Mouse (Mus musculus): ENCODE measurements around the gene Gm9112.
"Not testable (repeated sequence)": the region's sequence is repeated elsewhere in the genome, so short reads cannot be mapped to it uniquely, and the experiment has no call there.

The Gm9112 gene

DNA sequence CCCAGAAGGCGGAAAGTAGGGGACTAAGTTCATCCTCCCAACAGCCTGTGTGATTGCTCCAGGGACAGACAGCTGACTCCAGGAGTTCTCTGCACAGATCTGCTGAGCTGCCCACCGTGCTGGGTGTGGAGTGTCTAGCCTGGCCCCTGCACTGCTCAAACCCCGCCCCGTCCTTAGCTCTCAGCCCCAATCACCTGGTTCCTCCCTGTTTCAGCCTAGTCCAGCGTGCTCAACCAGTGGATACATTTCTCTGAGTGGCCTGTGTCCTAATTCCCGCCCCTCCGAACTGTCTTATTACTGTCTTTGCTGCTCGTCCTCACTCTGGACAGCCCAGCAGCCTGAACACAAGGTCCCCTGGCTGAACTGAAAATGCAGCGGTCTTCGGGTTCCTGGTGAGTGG, at the start of gene Gm9112, which contains the start of gene Dmrtc1b:
Gm9112 (minus strand) TSS at position 101 of the 400 bp plus-strand sequence.
Dmrtc1b (plus strand) TSS at position 331 of the 400 bp plus-strand sequence.
- DNase-seq (ENCODE audit: low spot score in 2 of 2): not testable (repeated sequence)

DNA sequence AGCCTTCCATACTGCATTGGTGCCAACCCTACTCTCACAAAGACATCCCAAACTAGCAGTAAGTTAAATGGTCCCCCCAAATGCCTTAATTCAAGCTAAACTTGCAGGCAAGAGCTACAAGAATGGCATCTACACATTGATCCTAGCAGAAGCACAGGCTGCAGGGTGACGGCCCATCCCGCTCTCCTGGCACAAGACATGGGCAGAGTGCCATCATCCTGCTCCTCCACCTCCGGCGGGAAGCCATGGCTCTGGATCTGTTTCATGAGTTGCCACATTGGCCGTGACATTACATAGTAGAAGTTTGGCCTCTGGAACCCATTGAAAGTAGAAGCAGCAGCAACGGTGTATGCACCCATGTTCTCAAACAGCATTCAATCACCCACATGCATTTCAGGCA, 16.8 kb upstream of the Gm9112 start:
- DNase-seq (ENCODE audit: low spot score in 2 of 2): not testable (repeated sequence)

DNA sequence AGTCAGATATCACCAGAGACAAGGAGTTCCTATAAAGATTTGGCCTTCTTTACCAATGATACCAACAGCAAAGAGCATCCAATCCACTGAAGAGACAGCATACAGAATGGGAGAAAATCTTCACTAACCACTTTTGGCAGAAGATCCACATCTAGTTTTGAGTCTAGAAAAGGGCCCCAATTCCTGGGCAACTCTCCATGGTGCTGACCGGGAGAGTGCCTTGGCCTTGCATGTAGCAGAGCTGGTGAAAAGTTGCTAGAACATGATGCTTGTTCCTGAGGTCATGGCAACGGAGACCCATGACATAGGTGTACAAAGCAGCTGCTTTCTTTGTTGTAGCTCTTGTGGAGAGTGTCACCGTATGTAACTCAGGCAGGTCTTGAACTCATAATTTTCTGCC, 6.8 kb downstream of the Gm9112 start:
- DNase-seq (ENCODE audit: low spot score in 2 of 2): not testable (repeated sequence)

DNA sequence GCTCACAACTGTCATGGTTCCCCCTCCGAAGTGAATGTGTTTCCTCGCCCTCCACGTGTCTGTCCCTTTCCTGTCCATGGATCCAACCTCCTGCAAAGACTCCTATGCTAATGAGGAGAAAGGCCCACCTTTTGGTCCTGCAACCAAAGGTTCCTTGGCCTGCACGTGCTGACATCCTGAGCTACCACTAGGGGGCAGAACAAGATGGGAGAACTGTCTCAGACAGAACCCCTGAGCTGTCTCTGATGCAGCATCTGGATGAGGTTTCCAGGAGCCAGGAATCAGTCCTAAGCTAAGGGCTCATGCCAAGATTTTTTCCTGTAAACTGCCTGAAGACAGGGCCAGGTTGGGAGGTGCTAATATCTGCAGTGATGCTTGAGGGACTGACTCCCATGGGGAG, 18.2 kb downstream of the Gm9112 start:
- DNase-seq (ENCODE audit: low spot score in 2 of 2): peak; percentile 0 to 5

- not testable (repeated sequence) for DNase-seq (ENCODE audit: low spot score in 2 of 2)
Measured at GRCm38 (mm10) chrX:102686872-102687271, 20.6 kb downstream of the Gm9112 start, which contains the start of gene Gm3880. TSS of gene Gm3880 (minus strand) at chrX:102686972.

DNA sequence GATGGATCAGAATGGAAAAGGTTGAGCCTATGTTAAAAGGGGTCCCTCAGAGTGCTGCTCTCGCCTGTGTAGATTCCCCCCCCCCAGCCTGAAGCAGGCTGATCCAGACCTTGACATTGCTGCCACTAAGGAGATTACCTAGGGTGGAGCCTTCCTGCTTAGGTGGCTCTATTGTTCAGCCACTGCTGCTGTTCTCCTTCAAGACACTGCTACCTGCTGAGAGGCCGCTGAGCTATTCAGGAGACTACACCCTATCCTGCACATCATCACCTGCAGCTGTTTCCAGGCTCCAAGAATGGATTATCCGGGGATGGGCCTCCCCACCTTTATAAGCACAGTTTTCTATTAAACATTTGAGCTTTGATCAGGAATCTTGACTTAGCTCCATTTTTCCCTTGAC, 22.7 kb downstream of the Gm9112 start:
- DNase-seq (ENCODE audit: low spot score in 2 of 2): not testable (repeated sequence)

- DNase-seq (ENCODE audit: low spot score in 2 of 2): no peak
Measured at GRCm38 (mm10) chrX:102666641-102667040, 40.8 kb downstream of the Gm9112 start.

DNA sequence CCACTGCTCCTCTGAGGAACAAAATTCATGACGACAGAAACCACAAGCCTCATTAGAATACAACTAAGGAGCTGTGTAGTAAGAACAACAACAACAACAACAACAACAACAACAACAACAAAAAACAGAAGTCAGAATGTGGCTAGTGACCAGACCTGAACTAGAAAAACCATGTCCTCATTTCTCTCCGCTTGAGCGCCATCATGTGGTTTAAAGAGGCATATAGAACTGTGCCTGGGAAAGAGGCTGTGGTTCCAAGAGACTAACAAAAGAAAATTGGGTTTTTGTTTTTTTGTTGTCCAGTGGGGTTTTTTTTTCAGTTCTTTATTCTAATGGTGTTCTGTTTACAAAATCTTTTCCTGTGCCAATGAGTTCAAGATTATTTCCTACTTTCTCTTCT, 46.7 kb downstream of the Gm9112 start:
- DNase-seq (ENCODE audit: low spot score in 2 of 2): peak in 1 of 2 experiments; percentile 6

Measured in urinary bladder, postnatal 36 days (tissue).